Mouse (Mus musculus): ENCODE measurements around the gene Ppfia3. TPM values are rescaled to one million over a fixed set of nuclear protein-coding genes. Genes with fewer than 3 reads are reported as not detected.

Gene Ppfia3
- polyA plus RNA-seq, 1 experiment: not detected

DNA sequence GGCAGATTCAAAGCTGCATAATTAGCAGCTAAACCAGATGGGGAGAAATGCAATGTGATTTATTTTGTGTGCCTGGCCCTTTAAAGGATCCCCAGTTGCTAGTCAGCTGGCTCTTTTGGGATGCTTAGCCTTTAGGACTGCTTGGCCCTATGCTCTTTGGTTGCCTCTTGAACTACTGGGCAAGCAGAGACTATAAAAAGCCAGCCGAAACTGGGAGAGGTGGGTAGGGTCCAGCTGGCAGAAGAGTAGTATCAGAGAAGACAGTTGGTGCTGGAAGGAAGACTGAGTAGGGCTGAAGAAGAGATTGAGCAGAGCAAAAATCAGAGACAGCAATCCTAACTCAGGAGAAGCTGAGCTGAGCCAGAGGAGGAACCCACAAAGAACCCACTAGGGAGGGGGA is 70.2 kb downstream of the Ppfia3 start:
- WGBS: 82% methylated on average over 1 of the region's 1 CpGs
- Histone ChIP-seq H3K4me3 (ENCODE audit: insufficient read depth, low read depth, low read length) (no peak overlapping the region), H3K4me1 (ENCODE audit: control insufficient read depth, insufficient read depth, low read length) (no peaks in the 10 kb centered on the region), H3K27ac (ENCODE audit: insufficient read depth, low read depth, low read length) (no peak overlapping the region)
- TF ChIP-seq POLR2A (IDR thresholded peaks at IDR 0.05; ENCODE audit: insufficient read depth, low read depth, low read length) (no peak), CTCF (IDR thresholded peaks at IDR 0.05; ENCODE audit: insufficient read depth, low read depth, low read length) (no peak)

Other genes starting within 250 kb of the Ppfia3 start
- 657 TPM in 1 of 2 replicates, not detected in the other for gene Rps11, start 242.6 kb downstream of the Ppfia3 start, polyA plus RNA-seq (2012; ENCODE audit: insufficient read depth, insufficient read length, low replicate concordance, missing spikeins)
- 1,205 and 1,268 TPM in 2 replicates for gene Rpl13a, start 238.3 kb downstream of the Ppfia3 start, polyA plus RNA-seq (2012; ENCODE audit: insufficient read depth, insufficient read length, low replicate concordance, missing spikeins)
- gene Gm45713, start 230.8 kb downstream of the Ppfia3 start, polyA plus RNA-seq (2012; ENCODE audit: insufficient read depth, insufficient read length, low replicate concordance, missing spikeins): not detected in 2 replicates
- not detected in 2 replicates for gene Flt3l, start 230.6 kb downstream of the Ppfia3 start, polyA plus RNA-seq (2012; ENCODE audit: insufficient read depth, insufficient read length, low replicate concordance, missing spikeins)
- not detected in 2 replicates for gene Pih1d1, start 212.7 kb downstream of the Ppfia3 start, polyA plus RNA-seq (2012; ENCODE audit: insufficient read depth, insufficient read length, low replicate concordance, missing spikeins)
- gene Aldh16a1, start 212.4 kb downstream of the Ppfia3 start, polyA plus RNA-seq (2012; ENCODE audit: insufficient read depth, insufficient read length, low replicate concordance, missing spikeins): not detected in 2 replicates
- gene Slc17a7, start 203.1 kb downstream of the Ppfia3 start, polyA plus RNA-seq (2012; ENCODE audit: insufficient read depth, insufficient read length, low replicate concordance, missing spikeins): not detected in 2 replicates
- gene Gfy, start 187.4 kb downstream of the Ppfia3 start, polyA plus RNA-seq (2012; ENCODE audit: insufficient read depth, insufficient read length, low replicate concordance, missing spikeins): not detected in 2 replicates
- not detected in 2 replicates for gene Pth2, start 186.0 kb downstream of the Ppfia3 start, polyA plus RNA-seq (2012; ENCODE audit: insufficient read depth, insufficient read length, low replicate concordance, missing spikeins)
- not detected in 2 replicates for gene Ccdc155, start 162.1 kb downstream of the Ppfia3 start, polyA plus RNA-seq (2012; ENCODE audit: insufficient read depth, insufficient read length, low replicate concordance, missing spikeins)
- not detected in 2 replicates for gene Dkkl1, start 154.9 kb downstream of the Ppfia3 start, polyA plus RNA-seq (2012; ENCODE audit: insufficient read depth, insufficient read length, low replicate concordance, missing spikeins)
- gene Tead2, start 151.3 kb downstream of the Ppfia3 start, polyA plus RNA-seq (2012; ENCODE audit: insufficient read depth, insufficient read length, low replicate concordance, missing spikeins): not detected in 2 replicates
- not detected in 2 replicates for gene Cd37, start 127.9 kb downstream of the Ppfia3 start, polyA plus RNA-seq (2012; ENCODE audit: insufficient read depth, insufficient read length, low replicate concordance, missing spikeins)
- gene Slc6a16, start 125.9 kb downstream of the Ppfia3 start, polyA plus RNA-seq (2012; ENCODE audit: insufficient read depth, insufficient read length, low replicate concordance, missing spikeins): not detected in 2 replicates
- gene Slc6a21, start 89.5 kb downstream of the Ppfia3 start, polyA plus RNA-seq (2012; ENCODE audit: insufficient read depth, insufficient read length, low replicate concordance, missing spikeins): not detected in 2 replicates
- gene Trpm4, start 33.2 kb downstream of the Ppfia3 start, polyA plus RNA-seq (2012; ENCODE audit: insufficient read depth, insufficient read length, low replicate concordance, missing spikeins): not detected in 2 replicates
- not detected in 2 replicates for gene Hrc, start 31.7 kb downstream of the Ppfia3 start, polyA plus RNA-seq (2012; ENCODE audit: insufficient read depth, insufficient read length, low replicate concordance, missing spikeins)
- gene Lin7b, start 3.6 kb upstream of the Ppfia3 start, polyA plus RNA-seq (2012; ENCODE audit: insufficient read depth, insufficient read length, low replicate concordance, missing spikeins): not detected in 2 replicates
- 1,039 and 1,720 TPM in 2 replicates for gene Snrnp70, start 28.7 kb upstream of the Ppfia3 start, polyA plus RNA-seq (2012; ENCODE audit: insufficient read depth, insufficient read length, low replicate concordance, missing spikeins)
- gene Kcna7, start 38.6 kb upstream of the Ppfia3 start, polyA plus RNA-seq (2012; ENCODE audit: insufficient read depth, insufficient read length, low replicate concordance, missing spikeins): not detected in 2 replicates
- gene Ntf5, start 46.7 kb upstream of the Ppfia3 start, polyA plus RNA-seq (2012; ENCODE audit: insufficient read depth, insufficient read length, low replicate concordance, missing spikeins): not detected in 2 replicates
- gene Lhb, start 53.8 kb upstream of the Ppfia3 start, polyA plus RNA-seq (2012; ENCODE audit: insufficient read depth, insufficient read length, low replicate concordance, missing spikeins): not detected in 2 replicates
- not detected in 2 replicates for gene Gys1, start 67.8 kb upstream of the Ppfia3 start, polyA plus RNA-seq (2012; ENCODE audit: insufficient read depth, insufficient read length, low replicate concordance, missing spikeins)
- not detected in 2 replicates for gene Ruvbl2, start 71.1 kb upstream of the Ppfia3 start, polyA plus RNA-seq (2012; ENCODE audit: insufficient read depth, insufficient read length, low replicate concordance, missing spikeins)
- gene Ftl1, start 92.9 kb upstream of the Ppfia3 start, polyA plus RNA-seq (2012; ENCODE audit: insufficient read depth, insufficient read length, low replicate concordance, missing spikeins): 553 and 835 TPM in 2 replicates
- not detected in 2 replicates for gene Bax, start 99.9 kb upstream of the Ppfia3 start, polyA plus RNA-seq (2012; ENCODE audit: insufficient read depth, insufficient read length, low replicate concordance, missing spikeins)
- not detected in 2 replicates for gene Tulp2, start 114.9 kb upstream of the Ppfia3 start, polyA plus RNA-seq (2012; ENCODE audit: insufficient read depth, insufficient read length, low replicate concordance, missing spikeins)
- gene Gm45808, start 119.8 kb upstream of the Ppfia3 start, polyA plus RNA-seq (2012; ENCODE audit: insufficient read depth, insufficient read length, low replicate concordance, missing spikeins): not detected in 2 replicates
- not detected in 2 replicates for gene Dhdh, start 121.8 kb upstream of the Ppfia3 start, polyA plus RNA-seq (2012; ENCODE audit: insufficient read depth, insufficient read length, low replicate concordance, missing spikeins)
- gene Nucb1, start 143.4 kb upstream of the Ppfia3 start, polyA plus RNA-seq (2012; ENCODE audit: insufficient read depth, insufficient read length, low replicate concordance, missing spikeins): not detected in 2 replicates
- not detected in 2 replicates for gene Ppp1r15a, start 159.2 kb upstream of the Ppfia3 start, polyA plus RNA-seq (2012; ENCODE audit: insufficient read depth, insufficient read length, low replicate concordance, missing spikeins)
- not detected in 2 replicates for gene Plekha4, start 159.3 kb upstream of the Ppfia3 start, polyA plus RNA-seq (2012; ENCODE audit: insufficient read depth, insufficient read length, low replicate concordance, missing spikeins)
- not detected in 2 replicates for gene Hsd17b14, start 187.9 kb upstream of the Ppfia3 start, polyA plus RNA-seq (2012; ENCODE audit: insufficient read depth, insufficient read length, low replicate concordance, missing spikeins)
- gene Bcat2, start 203.1 kb upstream of the Ppfia3 start, polyA plus RNA-seq (2012; ENCODE audit: insufficient read depth, insufficient read length, low replicate concordance, missing spikeins): not detected in 2 replicates
- gene Fgf21, start 248.5 kb upstream of the Ppfia3 start, polyA plus RNA-seq (2012; ENCODE audit: insufficient read depth, insufficient read length, low replicate concordance, missing spikeins): not detected in 2 replicates

Data from olfactory bulb, adult 2 months (tissue).